Comparison of ENCODE assay signal across 26 mouse cellular contexts in genomic region chr13:18128826-18129225, GRCm38 (mm10).
DNase-seq lines count a peak whose midpoint lies in the region; ATAC-seq lines count a peak whose summit lies in the region.
"Had no signal": no experiment of that assay in that cellular context is flagged by ENCODE, and none has a peak within 500 bp of the region (broad histone marks: within the 10 kb centered on the region; RNA-seq: fewer than 3 reads in every experiment).

No protein-coding gene starts in this region.

- peaks cover 5% of the 10 kb centered on the region; the same call in 1 of the 2 replicates for H3K27me3 ChIP-seq in forebrain, embryonic 10.5 days (ENCODE audit: poor library complexity, severe bottlenecking)
- H3K27me3 ChIP-seq in forebrain, embryonic 16.5 days (replicated peaks; ENCODE audit: control insufficient read depth, insufficient read depth, low read length): no peaks in the 10 kb centered on the region
- no peaks in the 10 kb centered on the region for H3K27me3 ChIP-seq in hindbrain, embryonic 10.5 days (ENCODE audit: insufficient read depth, poor library complexity, severe bottlenecking)
- H3K27me3 ChIP-seq in hindbrain, embryonic 14.5 days (ENCODE audit: control insufficient read depth, insufficient read depth, low read length): no peaks in the 10 kb centered on the region
- no peaks in the 10 kb centered on the region for H3K27me3 ChIP-seq in midbrain, embryonic 11.5 days (ENCODE audit: control insufficient read depth, insufficient read depth, low read length)
- H3K27me3 ChIP-seq in midbrain, embryonic 14.5 days (ENCODE audit: control insufficient read depth, insufficient read depth, low read length): no peaks in the 10 kb centered on the region
- H3K27me3 ChIP-seq in midbrain, embryonic 13.5 days: no peaks in the 10 kb centered on the region; the same call in 1 of the 2 replicates
- H3K27me3 ChIP-seq in midbrain, embryonic 15.5 days (replicated peaks): no peaks in the 10 kb centered on the region
- H3K27me3 ChIP-seq: CH12.LX; embryonic facial prominence, embryonic 12.5 days; forebrain, embryonic 12.5 days had no signal

- no peak overlapping the region for H3K4me3 ChIP-seq in forebrain, embryonic 10.5 days
- no peak overlapping the region for H3K4me3 ChIP-seq in forebrain, embryonic 16.5 days (replicated peaks; ENCODE audit: low read length)
- no peak overlapping the region for H3K4me3 ChIP-seq in hindbrain, embryonic 10.5 days
- no peak overlapping the region for H3K4me3 ChIP-seq in hindbrain, embryonic 14.5 days (replicated peaks; ENCODE audit: low read length)
- no peak overlapping the region for H3K4me3 ChIP-seq in midbrain, embryonic 11.5 days (ENCODE audit: low read depth, low read length)
- H3K4me3 ChIP-seq in midbrain, embryonic 14.5 days (replicated peaks; ENCODE audit: low read depth, low read length): no peak overlapping the region
- no peak overlapping the region for H3K4me3 ChIP-seq in midbrain, embryonic 13.5 days (replicated peaks)
- no peak overlapping the region for H3K4me3 ChIP-seq in midbrain, embryonic 15.5 days
- H3K4me3 ChIP-seq: embryonic facial prominence, embryonic 10.5 days; embryonic facial prominence, embryonic 12.5 days; forebrain, embryonic 12.5 days had no signal

- no peaks in the 10 kb centered on the region for H3K36me3 ChIP-seq in forebrain, embryonic 10.5 days (replicated peaks)
- no peaks in the 10 kb centered on the region for H3K36me3 ChIP-seq in forebrain, embryonic 16.5 days (ENCODE audit: control insufficient read depth, insufficient read depth)
- H3K36me3 ChIP-seq in hindbrain, embryonic 10.5 days: no peaks in the 10 kb centered on the region
- H3K36me3 ChIP-seq in hindbrain, embryonic 14.5 days (replicated peaks; ENCODE audit: control insufficient read depth, insufficient read depth): no peaks in the 10 kb centered on the region
- H3K36me3 ChIP-seq in midbrain, embryonic 11.5 days (ENCODE audit: control insufficient read depth, insufficient read depth, low read length): no peaks in the 10 kb centered on the region
- no peaks in the 10 kb centered on the region for H3K36me3 ChIP-seq in midbrain, embryonic 14.5 days (ENCODE audit: control insufficient read depth, insufficient read depth, low read length)
- no peaks in the 10 kb centered on the region for H3K36me3 ChIP-seq in midbrain, embryonic 13.5 days
- no peaks in the 10 kb centered on the region for H3K36me3 ChIP-seq in midbrain, embryonic 15.5 days (replicated peaks)
- H3K36me3 ChIP-seq: embryonic facial prominence, embryonic 10.5 days; embryonic facial prominence, embryonic 12.5 days; forebrain, embryonic 12.5 days; G1E had no signal

- H3K4me1 ChIP-seq in forebrain, embryonic 10.5 days: peaks cover 60% of the 10 kb centered on the region
- peaks cover 22% of the 10 kb centered on the region for H3K4me1 ChIP-seq in forebrain, embryonic 16.5 days (replicated peaks; ENCODE audit: control insufficient read depth, insufficient read depth, low read length)
- H3K4me1 ChIP-seq in hindbrain, embryonic 10.5 days (replicated peaks): peaks cover 44% of the 10 kb centered on the region
- H3K4me1 ChIP-seq in hindbrain, embryonic 14.5 days (replicated peaks; ENCODE audit: control insufficient read depth, insufficient read depth, low read length): no peaks in the 10 kb centered on the region; the same call in 1 of the 2 replicates
- peaks cover 27% of the 10 kb centered on the region for H3K4me1 ChIP-seq in midbrain, embryonic 11.5 days (ENCODE audit: control insufficient read depth, insufficient read depth, low read length)
- peaks cover 24% of the 10 kb centered on the region for H3K4me1 ChIP-seq in midbrain, embryonic 14.5 days (ENCODE audit: control insufficient read depth, insufficient read depth, low read length)
- peaks cover 47% of the 10 kb centered on the region for H3K4me1 ChIP-seq in midbrain, embryonic 13.5 days (replicated peaks)
- peaks cover 15% of the 10 kb centered on the region for H3K4me1 ChIP-seq in midbrain, embryonic 15.5 days

- no peak for DNase-seq in forebrain, embryonic 10.5 days (ENCODE audit: extremely low spot score, low spot score)
- no peak for DNase-seq in hindbrain, embryonic 10.5 days (ENCODE audit: low spot score)
- DNase-seq in hindbrain, embryonic 14.5 days (ENCODE audit: low spot score): no peak
- DNase-seq in midbrain, embryonic 11.5 days (ENCODE audit: low spot score, missing footprints): peak; percentile 79
- no peak for DNase-seq in midbrain, embryonic 14.5 days
- DNase-seq: adrenal gland, adult 8-10 months; adrenal gland, postnatal 14 days; adrenal gland, postnatal 36 days; B cell, adult 2 months; cerebellum, adult 11-12 months; cerebellum, adult 2 months; cerebellum, adult 9-10 months; cerebellum, postnatal 10 days; cerebellum, postnatal 25 days had no signal

- no peak for ATAC-seq in forebrain, embryonic 16.5 days
- ATAC-seq in hindbrain, embryonic 14.5 days (ENCODE audit: low FRiP score): no peak
- no peak for ATAC-seq in midbrain, embryonic 11.5 days (ENCODE audit: low FRiP score)
- ATAC-seq in midbrain, embryonic 14.5 days (ENCODE audit: low FRiP score, low TSS enrichment): no peak
- no peak for ATAC-seq in midbrain, embryonic 13.5 days
- no peak for ATAC-seq in midbrain, embryonic 15.5 days (replicated peaks)
- ATAC-seq: activated CD4-positive, CD25-positive, alpha-beta regulatory T cell, adult 4 months; CD4-positive, CD25-positive, alpha-beta regulatory T cell, adult 4 months; forebrain, embryonic 14.5 days; Patski had no signal

- H3K4me2 ChIP-seq in forebrain, embryonic 16.5 days (ENCODE audit: low read length): no peak overlapping the region
- no peak overlapping the region for H3K4me2 ChIP-seq in hindbrain, embryonic 14.5 days (replicated peaks)
- no peak overlapping the region for H3K4me2 ChIP-seq in midbrain, embryonic 11.5 days
- no peak overlapping the region for H3K4me2 ChIP-seq in midbrain, embryonic 14.5 days (ENCODE audit: low read length)
- H3K4me2 ChIP-seq in midbrain, embryonic 13.5 days (replicated peaks): no peak overlapping the region
- no peak overlapping the region for H3K4me2 ChIP-seq in midbrain, embryonic 15.5 days
- H3K4me2 ChIP-seq: embryonic facial prominence, embryonic 12.5 days had no signal

- H3K27ac ChIP-seq in forebrain, embryonic 10.5 days: peak overlapping the region; percentile 40; the same call in 1 of the 2 replicates
- H3K27ac ChIP-seq in forebrain, embryonic 16.5 days (ENCODE audit: low read length): no peak overlapping the region
- H3K27ac ChIP-seq in hindbrain, embryonic 10.5 days: peak overlapping the region; percentile 76; the same call in 1 of the 2 replicates
- H3K27ac ChIP-seq in hindbrain, embryonic 14.5 days: no peak overlapping the region
- no peak overlapping the region for H3K27ac ChIP-seq in midbrain, embryonic 11.5 days (ENCODE audit: low read depth, low read length)
- no peak overlapping the region for H3K27ac ChIP-seq in midbrain, embryonic 14.5 days (replicated peaks; ENCODE audit: low read depth, low read length)
- H3K27ac ChIP-seq in midbrain, embryonic 13.5 days: peak overlapping the region; percentile 74; the same call in 1 of the 2 replicates
- H3K27ac ChIP-seq in midbrain, embryonic 15.5 days: no peak overlapping the region
- H3K27ac ChIP-seq: embryonic facial prominence, embryonic 12.5 days; forebrain, embryonic 12.5 days had no signal

- 75% methylated on average over 11 of the region's 11 CpGs for WGBS in forebrain, embryonic 10.5 days
- WGBS in forebrain, embryonic 16.5 days: 79% methylated on average over 11 of the region's 11 CpGs
- 86% methylated on average over 11 of the region's 11 CpGs for WGBS in hindbrain, embryonic 10.5 days
- 91% methylated on average over 11 of the region's 11 CpGs for WGBS in hindbrain, embryonic 14.5 days
- 76% methylated on average over 11 of the region's 11 CpGs for WGBS in midbrain, embryonic 11.5 days
- WGBS in midbrain, embryonic 14.5 days: 75% methylated on average over 11 of the region's 11 CpGs
- 81% methylated on average over 11 of the region's 11 CpGs for WGBS in midbrain, embryonic 13.5 days
- WGBS in midbrain, embryonic 15.5 days: 80% methylated on average over 11 of the region's 11 CpGs

- no peaks in the 10 kb centered on the region for H3K9me3 ChIP-seq in forebrain, embryonic 10.5 days
- H3K9me3 ChIP-seq in forebrain, embryonic 16.5 days (ENCODE audit: control insufficient read depth, low read length): no peaks in the 10 kb centered on the region
- no peaks in the 10 kb centered on the region for H3K9me3 ChIP-seq in hindbrain, embryonic 10.5 days
- H3K9me3 ChIP-seq in hindbrain, embryonic 14.5 days (ENCODE audit: control insufficient read depth, low read length): no peaks in the 10 kb centered on the region
- no peaks in the 10 kb centered on the region for H3K9me3 ChIP-seq in midbrain, embryonic 11.5 days (ENCODE audit: control insufficient read depth, low read length)
- H3K9me3 ChIP-seq in midbrain, embryonic 14.5 days (ENCODE audit: control insufficient read depth, low read length): no peaks in the 10 kb centered on the region
- no peaks in the 10 kb centered on the region for H3K9me3 ChIP-seq in midbrain, embryonic 13.5 days
- no peaks in the 10 kb centered on the region for H3K9me3 ChIP-seq in midbrain, embryonic 15.5 days
- H3K9me3 ChIP-seq: embryonic facial prominence, embryonic 10.5 days; embryonic facial prominence, embryonic 12.5 days; forebrain, embryonic 12.5 days; G1E had no signal

- no peak overlapping the region for H3K9ac ChIP-seq in forebrain, embryonic 16.5 days (replicated peaks; ENCODE audit: low read depth, low read length)
- H3K9ac ChIP-seq in hindbrain, embryonic 14.5 days: no peak overlapping the region
- no peak overlapping the region for H3K9ac ChIP-seq in midbrain, embryonic 11.5 days (ENCODE audit: low read length)
- no peak overlapping the region for H3K9ac ChIP-seq in midbrain, embryonic 14.5 days (replicated peaks; ENCODE audit: low read length)
- no peak overlapping the region for H3K9ac ChIP-seq in midbrain, embryonic 13.5 days (replicated peaks)
- no peak overlapping the region for H3K9ac ChIP-seq in midbrain, embryonic 15.5 days
- H3K9ac ChIP-seq: embryonic facial prominence, embryonic 12.5 days; forebrain, embryonic 12.5 days had no signal

Comparison
In these comparisons a context has a peak if more than half of its experiments do, and no peak if none do; other contexts are left out.
1. H3K27ac ChIP-seq: peak in forebrain, embryonic 10.5 days (single experiment), hindbrain, embryonic 10.5 days (single experiment) and midbrain, embryonic 13.5 days (single experiment); none in forebrain, embryonic 16.5 days (single experiment), hindbrain, embryonic 14.5 days (single experiment), midbrain, embryonic 11.5 days (single experiment), midbrain, embryonic 14.5 days (single experiment) and midbrain, embryonic 15.5 days (single experiment).